Mouse (Mus musculus) frontal cortex, adult (tissue): ENCODE results near the gene Exoc6b.
A peak's percentile ranks its signal among the peaks of the same experiment; 100 is the strongest.

Experiments
- ATAC-seq: cut with Nextera tagmentation; 2 replicates; pipeline ENCODE4 v1.9.2; 2017; ENCODE audit warnings: mild to moderate bottlenecking, moderate library complexity, mixed read lengths; ENCODE audit not compliant: low TSS enrichment

Gene Exoc6b

DNA sequence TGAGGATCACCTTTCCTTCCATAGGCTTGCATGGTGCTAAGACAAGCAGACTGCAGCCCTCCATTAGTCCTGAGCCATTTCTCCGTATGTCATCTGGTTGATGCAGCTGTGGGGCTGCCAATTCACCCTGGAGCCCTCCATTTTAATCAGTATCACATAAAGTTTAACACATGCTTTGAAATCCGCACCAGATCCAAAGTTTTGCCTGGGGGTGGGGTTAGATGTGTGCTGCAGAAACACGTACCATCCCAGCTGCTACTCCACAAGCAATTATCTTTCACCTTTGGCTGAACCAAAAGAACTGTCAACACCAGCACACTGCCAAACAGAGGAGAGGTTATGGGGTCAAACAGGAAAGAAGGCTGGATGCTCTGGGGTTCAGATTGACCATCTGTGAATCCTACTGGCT, 92.7 kb downstream of the Exoc6b start:
- no peak for ATAC-seq

DNA sequence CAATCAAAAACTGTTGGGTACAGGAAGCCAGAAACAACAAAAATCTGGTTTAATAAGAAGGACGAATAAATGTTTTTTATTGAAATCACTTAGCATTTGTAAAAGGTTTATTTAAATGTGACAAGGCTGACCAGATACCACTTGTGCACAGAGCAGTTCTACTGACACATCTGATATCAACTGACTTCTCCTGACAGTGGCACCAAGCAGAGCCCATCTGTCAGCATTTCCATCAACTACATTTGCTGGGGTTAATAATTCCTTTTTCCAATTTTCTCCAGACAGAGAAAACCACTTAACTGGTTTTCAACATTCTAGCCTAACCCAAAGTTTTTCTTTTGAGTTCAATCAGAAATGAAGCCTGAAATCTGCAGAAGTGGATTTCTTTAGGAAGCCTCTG, 100.8 kb downstream of the Exoc6b start:
- no peak for ATAC-seq

DNA sequence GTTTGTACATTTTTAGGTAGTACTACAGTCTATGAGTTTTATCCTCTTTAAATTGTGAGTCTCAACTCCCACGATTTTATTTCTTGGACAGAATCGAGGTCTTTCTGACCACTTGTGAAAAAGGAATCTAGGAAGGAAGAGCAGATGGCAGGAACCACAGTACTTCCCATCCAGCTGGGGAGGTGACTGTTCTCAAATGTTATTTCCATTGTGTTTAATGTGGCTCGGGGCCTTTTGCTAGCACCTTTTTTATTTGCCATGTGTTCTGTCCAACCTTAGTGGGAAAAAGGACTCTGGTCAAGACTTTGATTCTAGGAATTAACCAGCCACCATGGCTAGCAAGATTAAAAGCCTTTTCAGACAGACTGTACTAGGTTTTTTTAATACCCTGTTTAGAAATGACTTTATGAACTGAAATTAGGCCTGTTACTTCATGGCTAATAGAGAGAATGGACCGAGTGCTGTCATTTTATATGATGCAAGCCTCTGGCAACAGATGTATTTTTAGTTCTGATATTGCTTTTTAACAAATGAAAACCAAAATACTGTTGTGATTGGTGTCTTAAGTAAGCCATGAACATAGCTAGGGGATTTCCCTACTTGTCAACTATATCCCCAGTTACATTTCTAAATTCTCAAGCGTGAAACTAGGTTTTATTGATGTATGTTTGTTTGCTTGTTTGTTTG, 104.4 kb downstream of the Exoc6b start:
- ATAC-seq = peak; percentile 50; the same call in 1 of the 2 replicates

GRCm38 (mm10) chr6:84963044-84963443, 106.3 kb downstream of the Exoc6b start:
- no peak for ATAC-seq

DNA sequence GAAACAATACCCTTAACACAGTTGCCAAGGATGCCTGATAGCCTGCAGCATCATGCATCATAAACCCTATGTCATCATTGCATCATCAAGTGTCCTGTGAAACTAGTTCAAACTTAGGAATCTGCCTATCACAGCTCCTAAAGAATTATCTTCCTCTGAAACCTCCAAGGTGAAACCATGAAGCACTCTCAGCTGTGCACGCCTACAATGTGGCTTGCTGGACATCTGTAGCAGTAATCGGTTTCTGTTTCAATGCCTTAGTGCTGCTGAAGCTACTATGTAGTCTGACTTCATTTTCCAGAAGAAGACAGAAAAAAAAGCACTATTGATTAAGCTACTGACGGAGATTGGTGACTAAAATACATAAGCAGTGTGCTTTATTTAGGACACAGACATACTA, 107.5 kb downstream of the Exoc6b start:
- ATAC-seq = no peak

GRCm38 (mm10) chr6:84959520-84959919, 109.8 kb downstream of the Exoc6b start:
- ATAC-seq = no peak

DNA sequence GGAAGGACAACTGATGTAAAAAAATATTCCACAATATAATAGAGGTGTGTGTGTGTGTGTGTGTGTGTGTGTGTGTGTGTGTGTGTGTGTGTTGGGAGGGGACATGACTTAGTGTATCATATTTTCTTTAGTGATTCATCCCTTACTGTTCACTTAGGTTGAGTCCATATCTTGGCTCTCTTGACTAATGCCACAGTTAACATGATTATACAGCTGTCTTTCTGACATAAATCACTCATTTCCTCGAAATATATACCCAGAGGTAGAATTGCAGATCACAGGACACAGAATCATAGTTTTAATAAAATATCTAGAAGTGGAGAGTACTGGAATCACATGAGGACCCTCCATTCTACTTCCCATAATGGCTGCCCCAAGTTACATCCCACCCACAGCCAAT, 117.7 kb downstream of the Exoc6b start:
- no peak for ATAC-seq

GRCm38 (mm10) chr6:84946569-84946968, 122.7 kb downstream of the Exoc6b start:
- no peak for ATAC-seq

GRCm38 (mm10) chr6:84946106-84946505, 123.2 kb downstream of the Exoc6b start:
- ATAC-seq = no peak

DNA sequence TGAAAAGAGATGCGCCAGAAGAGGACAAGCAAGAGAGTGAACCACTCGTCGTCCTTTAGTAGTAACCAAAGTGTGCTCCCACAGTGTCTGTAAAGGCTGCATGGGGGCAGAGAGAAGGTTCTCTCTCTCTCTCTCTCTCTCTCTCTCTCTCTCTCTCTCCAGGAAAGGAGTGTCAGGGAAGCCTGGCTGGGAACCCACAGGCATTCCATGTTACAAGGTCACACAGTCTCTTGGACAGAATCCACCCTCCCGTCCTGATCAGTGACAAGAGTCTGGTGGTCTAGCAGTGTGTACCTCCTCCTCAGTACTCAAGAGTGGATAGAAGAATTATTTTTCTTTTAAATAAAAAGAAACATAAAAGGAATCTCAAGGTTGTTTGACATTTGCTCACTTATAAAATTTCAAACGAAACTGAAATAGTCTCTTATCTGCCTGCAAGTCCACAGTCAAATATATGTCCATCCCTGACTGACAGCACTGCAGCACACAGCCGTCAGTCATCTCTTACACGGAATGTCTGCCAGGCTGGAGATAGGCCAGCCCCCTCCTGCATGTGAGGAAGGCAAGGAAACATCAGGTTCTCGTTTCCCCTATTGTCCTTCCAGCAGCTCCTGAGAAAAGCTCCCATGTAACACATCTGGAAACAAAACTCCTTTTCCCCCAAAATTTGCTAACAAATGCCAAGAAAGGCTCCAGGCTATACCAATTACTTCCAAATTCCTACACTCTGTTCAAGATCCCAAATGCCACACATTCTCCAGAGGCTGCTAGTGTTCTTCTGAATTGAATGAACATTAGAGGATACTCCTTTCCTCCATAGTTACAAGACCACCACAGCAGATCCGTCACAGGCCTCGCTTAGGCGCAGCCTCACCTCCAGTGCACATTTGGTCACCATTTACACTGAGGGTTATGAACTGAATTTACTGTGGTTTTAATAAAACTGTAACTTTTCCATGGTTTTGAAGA, 136.1 kb downstream of the Exoc6b start:
- no peak for ATAC-seq

DNA sequence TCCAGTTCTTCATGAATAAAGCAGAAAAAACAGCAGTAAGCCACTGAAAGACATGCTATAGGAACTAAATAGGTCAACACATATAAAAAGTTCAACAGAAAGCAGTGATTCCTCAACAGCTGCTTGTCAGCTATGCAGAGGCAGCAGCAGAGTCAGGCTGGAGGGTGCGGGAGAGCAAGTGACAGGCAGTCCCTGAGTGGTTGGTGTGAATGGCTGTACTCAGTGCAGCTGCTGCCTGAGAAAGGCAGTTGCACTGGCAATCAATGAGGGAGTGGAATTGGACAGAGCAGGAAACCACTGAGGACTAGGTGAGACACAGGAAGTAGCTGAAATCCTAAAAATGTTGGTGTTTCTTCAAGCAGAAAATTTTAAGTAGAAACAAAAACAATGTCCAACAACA, 138.3 kb downstream of the Exoc6b start:
- ATAC-seq = peak; percentile 55; the same call in 1 of the 2 replicates

- ATAC-seq = no peak
Observed at GRCm38 (mm10) chr6:84926066-84926465, 143.2 kb downstream of the Exoc6b start.

GRCm38 (mm10) chr6:84923760-84924221, 145.5 kb downstream of the Exoc6b start:
- ATAC-seq = peak; percentile 68; the same call in 1 of the 2 replicates

- no peak for ATAC-seq
Observed at GRCm38 (mm10) chr6:84916291-84916690, 153.0 kb downstream of the Exoc6b start.

DNA sequence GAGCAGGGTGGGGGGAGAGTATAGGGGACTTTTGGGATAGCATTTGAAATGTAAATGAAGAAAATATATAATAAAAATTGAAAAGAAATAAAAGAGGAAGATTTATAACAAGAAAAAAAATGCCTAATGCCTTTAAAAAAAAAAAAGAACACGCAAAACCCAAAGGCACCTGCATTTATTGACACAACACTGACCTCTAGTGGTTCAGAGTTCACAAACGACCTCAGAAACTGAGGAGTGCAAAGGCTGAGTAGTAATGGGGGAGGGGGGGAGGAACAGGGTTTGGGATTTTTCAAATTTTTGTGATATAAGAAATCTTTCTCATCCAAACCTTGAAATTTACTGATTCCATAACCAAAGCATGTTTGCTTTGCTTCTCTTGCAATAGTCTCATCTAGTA, 156.9 kb downstream of the Exoc6b start:
- no peak for ATAC-seq

DNA sequence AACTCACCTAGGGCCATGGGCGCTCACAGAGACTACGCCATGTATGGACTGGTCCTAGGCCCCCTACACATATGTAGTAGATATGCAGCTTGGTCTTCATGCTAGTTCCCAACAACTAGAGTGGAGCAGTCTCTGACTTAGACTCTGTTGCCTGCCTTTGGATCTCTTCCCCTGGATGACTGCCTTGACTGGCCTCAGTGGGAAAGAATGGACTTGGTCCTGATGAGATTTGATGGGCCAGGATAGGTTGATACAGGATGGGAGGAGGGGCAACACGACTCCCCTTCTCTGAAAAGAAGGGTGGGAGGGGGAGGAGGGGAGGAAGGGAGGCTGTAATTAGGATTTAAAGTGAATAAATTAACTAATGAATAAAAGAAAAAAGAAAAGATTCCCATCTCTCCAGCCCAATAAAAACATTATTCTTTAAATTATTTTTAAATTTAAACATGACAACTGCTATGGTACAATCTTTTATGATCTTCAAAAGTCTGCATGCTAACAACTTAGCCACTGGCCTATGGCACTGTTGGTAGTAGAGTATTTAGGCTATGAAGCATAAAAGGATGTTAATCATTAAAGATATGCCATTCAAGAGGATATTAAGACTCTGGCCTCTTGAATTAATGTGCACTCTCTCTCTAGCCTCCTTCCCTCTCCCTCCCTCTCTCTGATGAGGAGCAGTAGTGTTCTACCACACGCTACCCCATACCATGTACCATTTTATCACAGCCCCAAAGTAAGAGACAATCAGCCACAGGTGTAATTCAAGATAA, 170.1 kb downstream of the Exoc6b start:
- ATAC-seq = no peak

- ATAC-seq = no peak
Observed at GRCm38 (mm10) chr6:84893773-84894095, 175.6 kb downstream of the Exoc6b start.

DNA sequence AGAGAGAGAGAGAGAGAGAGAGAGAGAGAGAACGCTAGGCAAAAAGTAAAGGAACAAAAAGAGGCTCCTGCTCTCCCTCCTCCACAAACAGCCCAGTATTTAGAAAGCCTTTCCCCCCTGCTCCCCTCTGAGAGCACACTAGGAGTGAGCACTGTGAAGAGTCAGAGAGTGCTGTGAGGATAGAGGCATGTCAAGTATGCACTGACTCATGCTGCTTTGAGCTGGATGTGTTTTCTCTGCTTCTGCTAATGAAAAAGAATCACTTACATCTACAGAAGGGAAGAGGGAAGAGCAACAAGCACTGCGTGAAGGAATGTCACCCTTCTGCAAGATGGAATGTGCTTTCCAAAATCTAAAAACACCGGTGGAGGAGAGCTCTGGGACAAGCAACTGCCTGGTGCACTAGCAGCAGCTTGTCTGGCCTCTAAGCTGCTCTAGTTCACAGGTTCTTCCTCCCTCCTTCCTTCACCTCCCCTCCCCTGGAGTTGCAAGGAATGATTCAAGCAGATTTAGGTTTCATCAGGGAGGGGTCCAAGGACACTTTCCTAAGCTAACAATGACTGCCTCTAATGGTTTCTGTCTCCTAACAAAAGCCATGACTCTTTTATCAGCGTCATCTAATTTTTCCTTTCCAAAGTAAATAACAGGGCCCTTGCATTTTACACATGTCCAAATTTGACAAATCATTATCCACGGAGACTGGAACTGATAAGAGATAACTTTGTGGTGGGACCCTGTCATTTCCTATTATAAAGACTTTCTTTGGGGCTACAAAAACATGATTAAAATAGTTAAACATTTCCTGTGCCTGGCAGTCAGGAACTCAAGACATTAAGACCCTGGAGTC, 176.2 kb downstream of the Exoc6b start:
- peak; percentile 91 for ATAC-seq

DNA sequence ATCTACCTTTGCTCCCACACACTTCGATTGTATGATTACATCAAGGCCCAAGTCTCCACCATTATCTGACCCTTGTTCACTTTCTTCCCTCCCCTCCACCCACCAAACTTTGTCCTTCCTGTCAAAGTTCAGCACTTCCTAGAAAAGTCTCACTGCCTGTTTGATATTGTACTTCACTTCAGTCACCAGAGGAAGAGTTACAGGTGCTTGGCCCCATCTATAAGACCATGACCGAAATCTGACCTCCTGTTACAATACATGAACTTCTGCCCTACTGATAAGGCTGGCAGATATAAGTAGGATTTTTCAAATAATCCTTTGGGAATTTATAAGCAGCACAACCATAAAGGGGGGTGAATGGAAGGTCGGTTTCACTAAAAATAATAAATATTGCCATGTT, 182.8 kb downstream of the Exoc6b start:
- ATAC-seq = no peak

GRCm38 (mm10) chr6:84885080-84885479, 184.2 kb downstream of the Exoc6b start:
- ATAC-seq = no peak

DNA sequence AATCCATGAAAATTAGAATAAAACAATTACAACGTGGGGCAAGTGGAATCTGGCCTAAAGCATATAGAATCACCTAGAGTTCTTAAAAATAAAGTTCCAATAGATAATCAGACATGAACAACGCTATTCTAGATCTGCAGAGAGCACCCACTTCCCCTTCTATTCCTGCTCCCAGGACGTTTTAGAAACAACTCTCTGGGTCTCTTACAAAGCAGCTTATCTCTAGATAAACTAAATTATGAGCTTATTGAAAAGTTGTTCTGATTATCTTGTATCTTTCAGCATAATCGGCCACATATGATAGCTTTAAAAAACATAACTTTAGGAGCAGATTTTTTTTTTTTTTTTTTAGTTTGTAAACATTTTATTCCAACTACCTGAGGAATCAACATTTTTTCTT, 185.6 kb downstream of the Exoc6b start:
- no peak for ATAC-seq
